Mouse (Mus musculus): ENCODE results near the gene Mybbp1a. TPM values are rescaled to one million over a fixed set of nuclear protein-coding genes. Genes with fewer than 3 reads are reported as not detected.

Mybbp1a gene
- polyA plus RNA-seq, 1 experiment: 32.8 TPM

GRCm38 (mm10) chr11:72470004-72470403 is 28.8 kb downstream of the Mybbp1a start:
- Histone ChIP-seq H3K4me1 (ENCODE audit: control insufficient read depth, insufficient read depth, low read length) (peaks cover 51% of the 10 kb centered on the region), H3K4me3 (replicated peaks; ENCODE audit: extremely low read depth, low read depth, low read length) (no peak overlapping the region)
- 33% methylated on average over 4 of the region's 4 CpGs for WGBS
- DNase-seq: no peak
- TF ChIP-seq CTCF (IDR thresholded peaks at IDR 0.05; ENCODE audit: insufficient read depth, low read length): no peak
- no peak for TF ChIP-seq POLR2A (IDR thresholded peaks at IDR 0.05; ENCODE audit: borderline replicate concordance, extremely low read depth, low read depth, low read length)

DNA sequence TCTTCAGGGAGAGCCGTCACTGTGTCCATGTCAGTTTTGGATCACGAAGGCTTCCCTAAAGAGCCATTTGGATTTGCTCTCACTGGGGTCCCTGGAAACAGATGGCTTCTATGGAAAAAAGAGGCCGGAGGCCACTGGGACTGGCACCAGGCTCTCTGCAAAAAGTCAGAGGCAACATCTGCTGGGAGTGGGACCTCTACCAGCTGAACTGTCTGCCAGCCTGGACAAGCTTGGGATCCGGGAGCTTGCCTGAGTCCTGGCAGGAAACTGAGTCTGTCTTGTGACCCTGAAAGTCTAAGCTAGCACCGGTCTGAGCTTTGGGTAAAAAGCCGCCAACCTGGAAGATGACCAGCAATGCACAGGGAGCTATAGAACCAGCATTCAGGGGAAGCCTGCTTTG is 30.2 kb downstream of the Mybbp1a start:
- TF ChIP-seq POLR2A (IDR thresholded peaks at IDR 0.05; ENCODE audit: borderline replicate concordance, extremely low read depth, low read depth, low read length) (no peak), CTCF (IDR thresholded peaks at IDR 0.05; ENCODE audit: insufficient read depth, low read length) (no peak)
- WGBS: 61% methylated on average over 6 of the region's 6 CpGs
- Histone ChIP-seq H3K4me1 (ENCODE audit: control insufficient read depth, insufficient read depth, low read length) (peaks cover 48% of the 10 kb centered on the region), H3K4me3 (replicated peaks; ENCODE audit: extremely low read depth, low read depth, low read length) (no peak overlapping the region)
- DNase-seq: no peak

DNA sequence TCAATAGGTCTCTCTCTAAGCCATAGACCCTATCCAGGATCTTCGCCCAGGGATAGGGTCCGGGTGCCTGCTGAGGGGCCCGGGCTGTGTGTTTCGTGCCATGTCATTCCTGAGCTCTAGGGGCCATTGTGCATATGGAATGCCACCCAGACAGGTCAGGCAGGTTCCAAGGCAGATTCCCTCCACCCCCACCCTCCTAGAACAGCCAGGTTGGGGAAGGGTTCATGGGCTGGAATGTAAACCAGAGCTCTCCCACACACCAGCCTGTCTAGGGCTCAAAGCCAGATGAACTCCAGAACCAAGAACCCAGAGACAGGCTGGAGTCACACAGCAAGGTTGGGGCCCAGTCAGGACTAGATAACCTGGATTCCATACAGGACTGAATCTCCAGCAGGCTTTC is 32.4 kb downstream of the Mybbp1a start:
- 73% methylated on average over 4 of the region's 4 CpGs for WGBS

GRCm38 (mm10) chr11:72474926-72475325 is 33.8 kb downstream of the Mybbp1a start:
- H3K4me1 ChIP-seq (ENCODE audit: control insufficient read depth, insufficient read depth, low read length): peaks cover 33% of the 10 kb centered on the region
- 67% methylated on average over 3 of the region's 3 CpGs for WGBS
- no peak for DNase-seq

More for the DNA sequence above, 32.4 kb downstream of the Mybbp1a start:
- Histone ChIP-seq H3K4me3 (replicated peaks; ENCODE audit: extremely low read depth, low read depth, low read length) (no peak overlapping the region), H3K4me1 (ENCODE audit: control insufficient read depth, insufficient read depth, low read length) (peaks cover 42% of the 10 kb centered on the region)
- DNase-seq: no peak
- TF ChIP-seq POLR2A (IDR thresholded peaks at IDR 0.05; ENCODE audit: borderline replicate concordance, extremely low read depth, low read depth, low read length): no peak
- no peak for TF ChIP-seq CTCF (IDR thresholded peaks at IDR 0.05; ENCODE audit: insufficient read depth, low read length)

DNA sequence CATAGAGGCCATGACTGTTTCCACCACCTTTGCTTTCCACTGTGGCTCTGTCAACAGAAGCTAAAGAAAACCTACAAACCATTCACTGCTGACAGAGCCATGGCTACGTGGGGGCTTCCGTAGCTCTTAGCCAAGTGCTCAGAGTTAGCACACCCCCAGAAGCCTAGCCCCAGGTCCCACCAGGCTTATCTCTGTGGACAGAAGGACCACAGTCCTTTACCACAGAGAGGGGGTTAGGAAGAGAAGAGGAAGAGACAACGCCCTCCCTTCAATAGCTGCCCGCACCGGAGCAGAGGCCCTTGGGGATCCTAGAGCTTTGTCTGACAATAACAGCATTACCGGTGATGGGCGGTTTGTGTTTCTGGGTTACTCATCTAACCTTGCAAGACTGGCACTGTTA is 34.3 kb downstream of the Mybbp1a start:
- Histone ChIP-seq H3K4me1 (ENCODE audit: control insufficient read depth, insufficient read depth, low read length) (peaks cover 28% of the 10 kb centered on the region), H3K4me3 (replicated peaks; ENCODE audit: extremely low read depth, low read depth, low read length) (no peak overlapping the region)
- WGBS: 50% methylated on average over 7 of the region's 7 CpGs
- DNase-seq: no peak
- TF ChIP-seq CTCF (IDR thresholded peaks at IDR 0.05; ENCODE audit: insufficient read depth, low read length): no peak
- no peak for TF ChIP-seq POLR2A (IDR thresholded peaks at IDR 0.05; ENCODE audit: borderline replicate concordance, extremely low read depth, low read depth, low read length)

More at GRCm38 (mm10) chr11:72474926-72475325, 33.8 kb downstream of the Mybbp1a start:
- H3K4me3 ChIP-seq (replicated peaks; ENCODE audit: extremely low read depth, low read depth, low read length): no peak overlapping the region
- TF ChIP-seq CTCF (IDR thresholded peaks at IDR 0.05; ENCODE audit: insufficient read depth, low read length): no peak
- TF ChIP-seq POLR2A (IDR thresholded peaks at IDR 0.05; ENCODE audit: borderline replicate concordance, extremely low read depth, low read depth, low read length): no peak

DNA sequence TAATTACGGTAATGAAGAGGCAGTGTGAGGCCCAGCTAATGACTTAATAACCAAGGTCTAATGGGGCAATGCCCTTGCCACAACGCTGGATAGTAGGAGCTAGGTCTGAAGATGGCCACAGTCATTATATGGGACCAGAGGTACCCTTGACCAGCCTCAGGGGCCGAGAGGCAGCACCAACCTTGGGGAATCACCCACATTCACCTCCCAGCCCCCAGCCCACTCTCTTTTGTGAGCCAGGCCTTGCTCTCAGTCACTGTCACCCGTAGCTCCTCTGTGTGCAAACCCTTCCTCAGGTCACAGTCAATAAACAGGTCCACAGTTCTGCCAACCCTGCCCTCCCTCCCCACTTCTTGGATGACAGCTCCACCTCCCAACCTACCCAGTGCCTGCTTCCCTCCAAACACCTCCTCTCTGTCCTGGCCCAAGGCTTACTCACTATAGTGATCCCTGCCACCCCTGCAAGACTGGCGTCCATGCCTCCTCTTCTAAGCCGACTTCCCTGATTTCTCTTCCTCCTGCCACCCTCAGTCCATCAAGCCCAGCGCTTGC is 35.0 kb downstream of the Mybbp1a start:
- peaks cover 27% of the 10 kb centered on the region for H3K4me1 ChIP-seq (ENCODE audit: control insufficient read depth, insufficient read depth, low read length)
- no peak for DNase-seq
- H3K4me3 ChIP-seq (replicated peaks; ENCODE audit: extremely low read depth, low read depth, low read length): no peak overlapping the region
- TF ChIP-seq CTCF (IDR thresholded peaks at IDR 0.05; ENCODE audit: insufficient read depth, low read length): no peak
- TF ChIP-seq POLR2A (IDR thresholded peaks at IDR 0.05; ENCODE audit: borderline replicate concordance, extremely low read depth, low read depth, low read length): no peak
- 79% methylated on average over 7 of the region's 7 CpGs for WGBS

- DNase-seq: no peak
- WGBS: 33% methylated on average over 5 of the region's 5 CpGs
- peaks cover 32% of the 10 kb centered on the region for H3K4me1 ChIP-seq (ENCODE audit: control insufficient read depth, insufficient read depth, low read length)
- TF ChIP-seq CTCF (IDR thresholded peaks at IDR 0.05; ENCODE audit: insufficient read depth, low read length) (no peak), POLR2A (IDR thresholded peaks at IDR 0.05; ENCODE audit: borderline replicate concordance, extremely low read depth, low read depth, low read length) (no peak)
- H3K4me3 ChIP-seq (replicated peaks; ENCODE audit: extremely low read depth, low read depth, low read length): no peak overlapping the region
These were observed 36.0 kb downstream of the Mybbp1a start for GRCm38 (mm10) chr11:72477182-72477581.

GRCm38 (mm10) chr11:72477653-72478052 is 36.5 kb downstream of the Mybbp1a start:
- H3K4me3 ChIP-seq (replicated peaks; ENCODE audit: extremely low read depth, low read depth, low read length): no peak overlapping the region

GRCm38 (mm10) chr11:72478228-72478627 is 37.1 kb downstream of the Mybbp1a start:
- WGBS: 40% methylated on average over 6 of the region's 6 CpGs
- Histone ChIP-seq H3K4me1 (ENCODE audit: control insufficient read depth, insufficient read depth, low read length) (peaks cover 39% of the 10 kb centered on the region), H3K4me3 (replicated peaks; ENCODE audit: extremely low read depth, low read depth, low read length) (no peak overlapping the region)
- DNase-seq: no peak
- TF ChIP-seq POLR2A (IDR thresholded peaks at IDR 0.05; ENCODE audit: borderline replicate concordance, extremely low read depth, low read depth, low read length) (no peak), CTCF (IDR thresholded peaks at IDR 0.05; ENCODE audit: insufficient read depth, low read length) (no peak)

More at GRCm38 (mm10) chr11:72477653-72478052, 36.5 kb downstream of the Mybbp1a start:
- H3K4me1 ChIP-seq (ENCODE audit: control insufficient read depth, insufficient read depth, low read length): peaks cover 36% of the 10 kb centered on the region
- DNase-seq: no peak
- 84% methylated on average over 1 of the region's 1 CpGs for whole genome bisulfite sequencing
- TF ChIP-seq POLR2A (IDR thresholded peaks at IDR 0.05; ENCODE audit: borderline replicate concordance, extremely low read depth, low read depth, low read length) (no peak), CTCF (IDR thresholded peaks at IDR 0.05; ENCODE audit: insufficient read depth, low read length) (no peak)

GRCm38 (mm10) chr11:72479499-72479898 is 38.3 kb downstream of the Mybbp1a start:
- WGBS: 55% methylated on average over 2 of the region's 2 CpGs
- no peak for DNase-seq
- TF ChIP-seq POLR2A (IDR thresholded peaks at IDR 0.05; ENCODE audit: borderline replicate concordance, extremely low read depth, low read depth, low read length): no peak
- no peak for TF ChIP-seq CTCF (IDR thresholded peaks at IDR 0.05; ENCODE audit: insufficient read depth, low read length)

More at GRCm38 (mm10) chr11:72479499-72479898, 38.3 kb downstream of the Mybbp1a start:
- H3K4me3 ChIP-seq (replicated peaks; ENCODE audit: extremely low read depth, low read depth, low read length): no peak overlapping the region
- H3K4me1 ChIP-seq (ENCODE audit: control insufficient read depth, insufficient read depth, low read length): peaks cover 37% of the 10 kb centered on the region

Measured in lung, adult 2 months (tissue).